Mouse (Mus musculus) midbrain, embryonic 10.5 days (tissue): ENCODE results near the gene Ptpn1. TPM values are rescaled to one million over a fixed set of nuclear protein-coding genes. Genes with fewer than 3 reads are reported as not detected.

Experiments
- DNase-seq: peaks from one replicate; pipeline ENCODE4 v3.0.0-alpha.2; 2017; ENCODE audit warnings: low spot score
- H3K27ac ChIP-seq: fragments of 300-500 bp; sonication (generic); replicated peaks from 2 replicates; pipeline ENCODE4 v1.5.1; 2016; ENCODE audit warnings: mild to moderate bottlenecking
- H3K27me3 ChIP-seq: fragments of 300-500 bp; sonication (generic); 2 replicates; pipeline ENCODE4 v1.6.1; 2016; ENCODE audit warnings: low read depth, mild to moderate bottlenecking; ENCODE audit not compliant: poor library complexity, severe bottlenecking
- H3K36me3 ChIP-seq: fragments of 300-500 bp; sonication (generic); 2 replicates; pipeline ENCODE4 v1.6.1; 2016; ENCODE audit warnings: mild to moderate bottlenecking, moderate library complexity
- H3K4me1 ChIP-seq: fragments of 300-500 bp; sonication (generic); 2 replicates; pipeline ENCODE4 v1.6.1; 2016
- H3K4me3 ChIP-seq: fragments of 300-500 bp; sonication (generic); 2 replicates; pipeline ENCODE4 v1.5.1; 2016; ENCODE audit warnings: mild to moderate bottlenecking, moderate library complexity
- H3K9me3 ChIP-seq: fragments of 300-500 bp; sonication (generic); replicated peaks from 2 replicates; pipeline ENCODE4 v1.6.1; 2016; ENCODE audit warnings: mild to moderate bottlenecking
- WGBS: fragments of 180-500 bp; shearing (Covaris S2); methylation state at CpG from one replicate; pipeline ENCODE4 v1.1.7; 2016; 5-methylcytosine and 5-hydroxymethylcytosine counted together
- polyA plus RNA-seq: library from polyadenylated mRNA; unstranded; fragments of >200 nt; fragmentation: Nextera tagmentation; extraction: Ambion mirVana; gene quantifications from 2 replicates; pipeline ENCODE4 v1.2.1, GENCODE M21; 2016

Ptpn1 gene
- polyA plus RNA-seq, 1 experiment from 2014 or later, result 79.2 TPM

- 85% methylated on average over 11 of the region's 11 CpGs for WGBS
- H3K4me1 ChIP-seq, result peaks cover 13% of the 10 kb centered on the region
- no peaks in the 10 kb centered on the region for H3K36me3 ChIP-seq
- no peaks in the 10 kb centered on the region for H3K9me3 ChIP-seq
- no peak overlapping the region for H3K27ac ChIP-seq
- no peak overlapping the region for H3K4me3 ChIP-seq
- H3K27me3 ChIP-seq, result no peaks in the 10 kb centered on the region
- DNase-seq, result no peak
Observed at GRCm38 (mm10) chr2:167925841-167926800, 5.7 kb upstream of the Ptpn1 start.

- DNase-seq, result no peak
- Histone ChIP-seq H3K36me3 (no peaks in the 10 kb centered on the region), H3K4me1 (peaks cover 23% of the 10 kb centered on the region), H3K9me3 (no peaks in the 10 kb centered on the region), H3K4me3 (no peak overlapping the region), H3K27me3 (no peaks in the 10 kb centered on the region), H3K27ac (no peak overlapping the region; the same call in 1 of the 2 replicates)
- WGBS, result 77% methylated on average over 4 of the region's 4 CpGs
Observed at GRCm38 (mm10) chr2:167928002-167928526, 3.8 kb upstream of the Ptpn1 start.

GRCm38 (mm10) chr2:167928972-167929371 is 2.9 kb upstream of the Ptpn1 start:
- WGBS, result 85% methylated on average over 3 of the region's 3 CpGs
- no peak for DNase-seq
- Histone ChIP-seq H3K36me3 (no peaks in the 10 kb centered on the region), H3K4me3 (no peak overlapping the region), H3K4me1 (peaks cover 32% of the 10 kb centered on the region), H3K27me3 (no peaks in the 10 kb centered on the region), H3K9me3 (no peaks in the 10 kb centered on the region), H3K27ac (no peak overlapping the region)

- no peak for DNase-seq
- 91% methylated on average over 3 of the region's 3 CpGs for WGBS
- H3K27ac ChIP-seq, result peak overlapping the region; percentile 91
- no peaks in the 10 kb centered on the region for H3K9me3 ChIP-seq
- no peaks in the 10 kb centered on the region for H3K27me3 ChIP-seq
- H3K36me3 ChIP-seq, result peaks cover 4% of the 10 kb centered on the region; the same call in 1 of the 2 replicates
- H3K4me1 ChIP-seq, result peaks cover 31% of the 10 kb centered on the region
- peak overlapping the region; percentile 96 for H3K4me3 ChIP-seq
Observed at GRCm38 (mm10) chr2:167930975-167931374, 882 bp upstream of the Ptpn1 start.

- no peaks in the 10 kb centered on the region for H3K27me3 ChIP-seq
- H3K9me3 ChIP-seq, result no peaks in the 10 kb centered on the region
Observed at GRCm38 (mm10) chr2:167932727-167933231, 922 bp downstream of the Ptpn1 start.

GRCm38 (mm10) chr2:167933397-167933796 is 1.5 kb downstream of the Ptpn1 start:
- no peaks in the 10 kb centered on the region for H3K9me3 ChIP-seq
- H3K4me1 ChIP-seq, result peaks cover 34% of the 10 kb centered on the region
- H3K4me3 ChIP-seq, result peak overlapping the region; percentile 96
- peak overlapping the region; percentile 91; the same call in 1 of the 2 replicates for H3K27ac ChIP-seq
- no peaks in the 10 kb centered on the region for H3K27me3 ChIP-seq
- H3K36me3 ChIP-seq, result peaks cover 4% of the 10 kb centered on the region; the same call in 1 of the 2 replicates
- 32% methylated on average over 7 of the region's 7 CpGs for WGBS
- DNase-seq, result no peak

More at GRCm38 (mm10) chr2:167932727-167933231, 922 bp downstream of the Ptpn1 start:
- 1% methylated on average over 18 of the region's 18 CpGs for WGBS
- peak overlapping the region; percentile 91 for H3K27ac ChIP-seq
- H3K4me1 ChIP-seq, result peaks cover 34% of the 10 kb centered on the region
- peak; percentile 50 for DNase-seq
- H3K4me3 ChIP-seq, result peak overlapping the region; percentile 96
- peaks cover 4% of the 10 kb centered on the region; the same call in 1 of the 2 replicates for H3K36me3 ChIP-seq

GRCm38 (mm10) chr2:167935956-167936355 is 4.1 kb downstream of the Ptpn1 start:
- H3K27me3 ChIP-seq, result no peaks in the 10 kb centered on the region
- H3K27ac ChIP-seq, result no peak overlapping the region
- DNase-seq, result no peak
- WGBS, result 80% methylated on average over 3 of the region's 3 CpGs
- peaks cover 53% of the 10 kb centered on the region for H3K4me1 ChIP-seq
- peaks cover 4% of the 10 kb centered on the region; the same call in 1 of the 2 replicates for H3K36me3 ChIP-seq
- H3K4me3 ChIP-seq, result no peak overlapping the region
- H3K9me3 ChIP-seq, result no peaks in the 10 kb centered on the region

GRCm38 (mm10) chr2:167938786-167939185 is 6.9 kb downstream of the Ptpn1 start:
- WGBS, result 87% methylated on average over 3 of the region's 3 CpGs
- DNase-seq, result no peak
- peaks cover 65% of the 10 kb centered on the region for H3K4me1 ChIP-seq
- peaks cover 4% of the 10 kb centered on the region; the same call in 1 of the 2 replicates for H3K36me3 ChIP-seq
- H3K27me3 ChIP-seq, result no peaks in the 10 kb centered on the region
- H3K9me3 ChIP-seq, result no peaks in the 10 kb centered on the region
- H3K4me3 ChIP-seq, result no peak overlapping the region
- no peak overlapping the region for H3K27ac ChIP-seq

GRCm38 (mm10) chr2:167939204-167939603 is 7.3 kb downstream of the Ptpn1 start:
- WGBS, result 59% methylated on average over 4 of the region's 4 CpGs
- H3K4me3 ChIP-seq, result no peak overlapping the region
- H3K4me1 ChIP-seq, result peaks cover 65% of the 10 kb centered on the region
- H3K27me3 ChIP-seq, result no peaks in the 10 kb centered on the region
- H3K9me3 ChIP-seq, result no peaks in the 10 kb centered on the region
- no peak for DNase-seq
- no peak overlapping the region for H3K27ac ChIP-seq
- H3K36me3 ChIP-seq, result peaks cover 4% of the 10 kb centered on the region; the same call in 1 of the 2 replicates

GRCm38 (mm10) chr2:167939632-167940399 is 8.0 kb downstream of the Ptpn1 start:
- H3K27ac ChIP-seq, result no peak overlapping the region
- H3K9me3 ChIP-seq, result no peaks in the 10 kb centered on the region
- H3K27me3 ChIP-seq, result no peaks in the 10 kb centered on the region
- WGBS, result 72% methylated on average over 11 of the region's 11 CpGs
- H3K4me1 ChIP-seq, result peaks cover 68% of the 10 kb centered on the region
- DNase-seq, result no peak
- peaks cover 4% of the 10 kb centered on the region; the same call in 1 of the 2 replicates for H3K36me3 ChIP-seq
- no peak overlapping the region for H3K4me3 ChIP-seq

GRCm38 (mm10) chr2:167940636-167941035 is 8.8 kb downstream of the Ptpn1 start:
- Histone ChIP-seq H3K4me3 (no peak overlapping the region), H3K36me3 (peaks cover under 1% of the 10 kb centered on the region; the same call in 1 of the 2 replicates), H3K27ac (no peak overlapping the region), H3K4me1 (peaks cover 73% of the 10 kb centered on the region), H3K9me3 (no peaks in the 10 kb centered on the region), H3K27me3 (no peaks in the 10 kb centered on the region)
- 90% methylated on average over 11 of the region's 11 CpGs for WGBS
- DNase-seq, result no peak

- H3K27me3 ChIP-seq, result no peaks in the 10 kb centered on the region
- WGBS, result 47% methylated on average over 4 of the region's 4 CpGs
- peak overlapping the region; percentile 46; the same call in 1 of the 2 replicates for H3K27ac ChIP-seq
- H3K36me3 ChIP-seq, result no peaks in the 10 kb centered on the region
- H3K4me1 ChIP-seq, result peaks cover 67% of the 10 kb centered on the region
- no peak for DNase-seq
- H3K4me3 ChIP-seq, result no peak overlapping the region
- H3K9me3 ChIP-seq, result no peaks in the 10 kb centered on the region
Observed at GRCm38 (mm10) chr2:167941320-167941719, 9.5 kb downstream of the Ptpn1 start.
